Mouse (Mus musculus): ENCODE measurements around the gene Kcnq2. TPM values are rescaled to one million over a fixed set of nuclear protein-coding genes. Genes with fewer than 3 reads are reported as not detected.
A peak's percentile ranks its signal among the peaks of the same experiment; 100 is the strongest.

Gene Kcnq2
- polyA plus RNA-seq, 1 experiment from 2014 or later = 1.3 TPM

DNA sequence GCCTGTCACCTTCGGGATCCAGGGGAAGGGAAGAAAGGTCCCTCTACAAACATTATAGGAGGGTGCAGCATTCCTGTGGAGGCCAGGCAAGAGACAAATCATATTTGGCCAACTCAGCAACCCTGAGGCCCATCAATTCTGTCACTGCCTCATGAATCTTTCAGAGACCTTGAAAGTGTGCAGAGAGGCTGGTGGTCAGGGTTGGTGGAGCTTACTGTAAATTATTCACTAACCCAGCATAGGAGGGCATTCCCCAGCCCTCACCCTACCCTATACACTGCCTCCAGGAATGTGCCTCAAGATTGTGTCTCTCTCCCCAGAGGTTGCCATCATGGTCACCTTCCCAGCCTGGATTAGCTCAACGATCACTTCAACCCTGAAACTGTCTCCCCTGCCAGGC lies 9.6 kb upstream of the Kcnq2 start:
- Histone ChIP-seq H3K9me3 (no peaks in the 10 kb centered on the region), H3K36me3 (no peaks in the 10 kb centered on the region), H3K4me2 (replicated peaks) (no peak overlapping the region), H3K9ac (no peak overlapping the region), H3K27ac (no peak overlapping the region), H3K4me3 (replicated peaks) (no peak overlapping the region), H3K27me3 (replicated peaks) (peaks cover 33% of the 10 kb centered on the region), H3K4me1 (replicated peaks) (no peaks in the 10 kb centered on the region; the same call in 1 of the 2 replicates)
- WGBS = 76% methylated on average over 2 of the region's 2 CpGs
- ATAC-seq = no peak

DNA sequence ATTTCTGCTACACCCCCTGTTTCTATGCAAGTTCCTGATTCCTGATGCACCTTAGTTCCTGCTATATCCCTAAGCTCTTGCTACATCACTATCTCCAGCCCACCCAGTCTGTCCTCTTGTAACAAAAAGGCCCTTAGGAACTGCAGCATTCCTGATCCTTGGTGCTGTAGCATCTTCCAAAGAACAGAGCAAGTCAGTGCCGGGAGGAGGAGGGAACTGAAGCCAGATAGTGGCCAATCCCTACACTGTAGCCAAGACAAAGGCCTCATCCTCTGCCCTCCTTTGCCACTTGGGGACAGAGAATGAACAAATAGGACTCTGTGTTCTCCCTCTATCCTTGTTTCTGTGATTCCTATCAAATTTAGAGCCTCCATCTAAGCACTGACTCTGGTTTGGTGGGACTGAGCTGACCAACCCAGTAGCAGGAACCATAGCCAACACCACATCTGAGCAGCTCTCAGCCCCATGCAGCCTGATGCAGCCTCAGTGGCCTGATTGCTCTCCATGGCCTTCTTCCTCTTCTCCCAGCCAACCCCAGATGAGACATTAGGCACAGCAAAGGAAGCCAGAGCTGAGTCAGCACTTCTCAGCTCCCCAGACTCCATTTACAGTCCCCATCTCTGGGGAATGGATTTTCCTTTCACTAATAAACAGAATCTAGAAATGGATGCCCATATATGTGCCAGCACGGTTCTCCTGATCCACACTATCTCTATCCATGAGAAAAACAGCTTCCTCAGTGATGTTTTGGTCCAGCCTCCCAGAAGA lies 8.6 kb upstream of the Kcnq2 start:
- Histone ChIP-seq H3K9ac (no peak overlapping the region), H3K36me3 (no peaks in the 10 kb centered on the region), H3K4me2 (replicated peaks) (no peak overlapping the region), H3K4me3 (replicated peaks) (no peak overlapping the region), H3K4me1 (replicated peaks) (no peaks in the 10 kb centered on the region; the same call in 1 of the 2 replicates), H3K27ac (no peak overlapping the region), H3K9me3 (no peaks in the 10 kb centered on the region), H3K27me3 (replicated peaks) (peaks cover 23% of the 10 kb centered on the region)
- ATAC-seq = no peak
- 66% methylated on average over 2 of the region's 2 CpGs for WGBS

DNA sequence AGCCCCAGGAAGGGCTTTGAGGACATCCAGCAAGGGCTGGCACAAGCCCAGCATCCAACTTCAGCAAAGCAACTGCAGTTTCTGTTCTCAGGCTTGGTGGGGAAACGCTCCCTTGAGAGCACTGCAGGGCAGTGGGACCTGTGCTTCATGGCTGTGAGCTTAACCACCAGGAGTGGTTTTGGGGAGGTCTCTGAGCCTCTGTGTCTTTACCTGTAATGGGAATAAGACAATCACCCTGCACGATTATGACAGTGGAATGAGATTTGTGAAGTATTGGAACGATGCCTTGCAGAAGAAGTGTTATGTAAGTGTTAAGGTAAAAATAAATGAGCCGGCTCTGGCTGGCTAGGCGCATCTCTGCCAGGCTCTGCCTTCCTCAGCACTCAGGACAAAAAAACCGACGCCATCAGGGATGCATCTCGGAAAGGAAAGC lies 7.6 kb upstream of the Kcnq2 start:
- H3K27me3 ChIP-seq (replicated peaks) = peaks cover 15% of the 10 kb centered on the region
- H3K4me3 ChIP-seq (replicated peaks) = no peak overlapping the region
- H3K36me3 ChIP-seq = no peaks in the 10 kb centered on the region
- no peak overlapping the region for H3K27ac ChIP-seq
- H3K4me2 ChIP-seq (replicated peaks) = no peak overlapping the region
- no peaks in the 10 kb centered on the region for H3K9me3 ChIP-seq
- no peak for ATAC-seq
- no peak overlapping the region for H3K9ac ChIP-seq
- H3K4me1 ChIP-seq (replicated peaks) = no peaks in the 10 kb centered on the region; the same call in 1 of the 2 replicates
- WGBS = 61% methylated on average over 8 of the region's 8 CpGs

DNA sequence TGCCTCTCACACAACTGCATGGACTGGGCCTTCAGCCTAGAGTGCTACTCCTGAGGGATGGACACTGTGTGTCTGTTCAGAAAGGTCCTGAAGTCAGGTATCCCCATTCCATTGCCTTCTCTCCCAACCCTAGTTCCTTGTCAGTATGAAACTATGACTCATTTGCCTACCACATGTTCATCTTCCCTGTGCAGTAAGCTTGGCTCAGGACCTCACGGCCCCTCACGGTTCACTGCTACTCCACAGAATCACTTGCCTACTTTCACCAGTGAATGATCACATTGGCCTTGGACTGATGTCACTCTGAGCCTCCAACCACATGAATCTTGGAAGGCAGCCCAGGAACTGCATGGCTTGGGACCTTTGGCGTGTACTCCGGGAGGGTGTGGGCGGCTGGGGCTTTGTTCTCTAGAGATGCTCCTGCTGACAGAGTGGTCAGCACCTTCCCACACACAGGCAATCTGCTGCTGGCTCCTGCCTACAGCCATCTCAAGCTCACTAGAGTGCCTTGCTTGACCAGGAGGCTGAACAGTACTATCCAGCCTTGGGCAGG lies 4.6 kb upstream of the Kcnq2 start:
- 89% methylated on average over 5 of the region's 5 CpGs for WGBS
- H3K4me3 ChIP-seq (replicated peaks) = no peak overlapping the region
- ATAC-seq = no peak

DNA sequence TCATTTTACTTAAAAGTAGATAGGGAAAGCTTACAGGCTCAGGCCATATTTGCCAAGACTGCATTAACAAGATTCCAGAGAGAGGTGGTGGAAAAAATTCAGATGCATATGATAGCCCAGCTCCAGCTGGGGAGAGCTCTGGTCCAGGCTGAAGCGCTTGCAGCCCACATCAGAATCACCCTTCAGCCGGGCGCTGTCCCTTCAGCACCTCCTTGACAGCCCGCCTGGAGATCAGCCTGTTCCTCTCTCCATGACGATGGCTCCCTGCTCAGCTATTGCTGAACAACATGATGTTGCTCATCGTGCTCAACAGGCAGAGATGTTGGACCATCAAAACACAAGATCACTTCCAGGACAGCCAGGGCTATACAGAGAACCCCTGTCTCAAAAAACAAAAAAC lies 1.8 kb upstream of the Kcnq2 start:
- no peak overlapping the region for H3K27ac ChIP-seq
- peaks cover 5% of the 10 kb centered on the region; the same call in 1 of the 2 replicates for H3K4me1 ChIP-seq (replicated peaks)
- ATAC-seq = no peak
- no peak overlapping the region for H3K9ac ChIP-seq
- H3K36me3 ChIP-seq = no peaks in the 10 kb centered on the region
- no peak overlapping the region for H3K4me2 ChIP-seq (replicated peaks)
- WGBS = 2% methylated on average over 6 of the region's 6 CpGs
- no peak overlapping the region for H3K4me3 ChIP-seq (replicated peaks)
- H3K9me3 ChIP-seq = no peaks in the 10 kb centered on the region
- H3K27me3 ChIP-seq (replicated peaks) = peaks cover 49% of the 10 kb centered on the region

More for the DNA sequence above, 4.6 kb upstream of the Kcnq2 start:
- Histone ChIP-seq H3K4me1 (replicated peaks) (no peaks in the 10 kb centered on the region; the same call in 1 of the 2 replicates), H3K9me3 (no peaks in the 10 kb centered on the region), H3K36me3 (no peaks in the 10 kb centered on the region), H3K27ac (no peak overlapping the region), H3K27me3 (replicated peaks) (peaks cover 22% of the 10 kb centered on the region), H3K9ac (no peak overlapping the region), H3K4me2 (replicated peaks) (no peak overlapping the region)

DNA sequence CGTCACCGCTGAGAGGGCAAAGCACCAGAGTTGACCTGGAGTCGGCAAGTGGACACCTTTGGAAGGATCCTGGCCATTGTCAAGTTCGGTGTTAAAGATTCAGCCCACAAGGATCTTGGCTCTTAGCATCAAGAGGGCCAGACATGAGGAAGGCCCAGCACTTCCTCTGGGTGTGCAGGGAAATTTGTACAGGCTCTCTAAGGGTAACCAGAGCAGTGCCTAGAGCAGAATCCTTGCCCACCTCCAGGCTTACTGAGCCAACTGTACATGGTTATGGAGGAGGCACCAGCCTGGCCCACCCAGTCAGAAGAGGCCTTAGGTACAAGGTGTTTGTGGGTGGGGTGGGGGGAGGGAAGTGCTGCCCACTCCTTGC lies 332 bp upstream of the Kcnq2 start:
- H3K4me3 ChIP-seq (replicated peaks) = 0 out of 2 replicates have a peak overlapping the region, but pooled peaks have one; percentile 43
- H3K27ac ChIP-seq = no peak overlapping the region
- peak overlapping the region; percentile 88 for H3K4me2 ChIP-seq (replicated peaks)
- H3K27me3 ChIP-seq (replicated peaks) = peaks cover 53% of the 10 kb centered on the region
- H3K9ac ChIP-seq = no peak overlapping the region
- no peak for ATAC-seq
- H3K9me3 ChIP-seq = no peaks in the 10 kb centered on the region
- 11% methylated on average over 4 of the region's 4 CpGs for WGBS
- H3K4me1 ChIP-seq (replicated peaks) = peaks cover 5% of the 10 kb centered on the region; the same call in 1 of the 2 replicates
- H3K36me3 ChIP-seq = no peaks in the 10 kb centered on the region

GRCm38 (mm10) chr2:181133837-181134590 lies 1.1 kb downstream of the Kcnq2 start:
- Histone ChIP-seq H3K4me2 (replicated peaks) (peak overlapping the region; percentile 88), H3K27me3 (replicated peaks) (peaks cover 53% of the 10 kb centered on the region), H3K27ac (no peak overlapping the region), H3K4me1 (replicated peaks) (peaks cover 5% of the 10 kb centered on the region; the same call in 1 of the 2 replicates), H3K9ac (no peak overlapping the region), H3K36me3 (no peaks in the 10 kb centered on the region), H3K4me3 (replicated peaks) (peak overlapping the region; percentile 43), H3K9me3 (no peaks in the 10 kb centered on the region)
- 8% methylated on average over 22 of the region's 22 CpGs for WGBS
- ATAC-seq = no peak

DNA sequence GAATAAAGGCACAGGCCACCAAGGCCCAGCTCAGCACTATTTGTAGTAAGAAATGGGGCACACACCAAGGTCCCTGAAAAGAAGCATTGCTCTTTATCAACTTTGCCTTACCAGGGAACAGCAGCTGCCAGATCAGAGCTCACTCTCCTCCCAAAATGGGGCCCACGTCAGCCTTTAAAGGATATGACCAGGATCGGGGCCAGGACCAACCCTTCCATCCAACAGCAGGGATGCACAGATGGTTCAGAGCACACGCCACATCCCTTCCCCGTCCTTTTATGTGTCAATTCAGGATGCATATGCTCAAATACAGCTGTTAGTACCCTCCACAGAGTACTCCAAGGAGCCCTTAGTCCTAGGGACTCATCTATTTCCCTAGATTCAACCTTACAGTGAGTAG lies 4.9 kb downstream of the Kcnq2 start:
- no peak for ATAC-seq
- Histone ChIP-seq H3K27me3 (replicated peaks) (peaks cover 37% of the 10 kb centered on the region), H3K4me1 (replicated peaks) (peaks cover 5% of the 10 kb centered on the region; the same call in 1 of the 2 replicates), H3K9ac (no peak overlapping the region), H3K36me3 (no peaks in the 10 kb centered on the region), H3K9me3 (no peaks in the 10 kb centered on the region), H3K27ac (no peak overlapping the region), H3K4me3 (replicated peaks) (no peak overlapping the region), H3K4me2 (replicated peaks) (no peak overlapping the region)
- 61% methylated on average over 4 of the region's 4 CpGs for WGBS

DNA sequence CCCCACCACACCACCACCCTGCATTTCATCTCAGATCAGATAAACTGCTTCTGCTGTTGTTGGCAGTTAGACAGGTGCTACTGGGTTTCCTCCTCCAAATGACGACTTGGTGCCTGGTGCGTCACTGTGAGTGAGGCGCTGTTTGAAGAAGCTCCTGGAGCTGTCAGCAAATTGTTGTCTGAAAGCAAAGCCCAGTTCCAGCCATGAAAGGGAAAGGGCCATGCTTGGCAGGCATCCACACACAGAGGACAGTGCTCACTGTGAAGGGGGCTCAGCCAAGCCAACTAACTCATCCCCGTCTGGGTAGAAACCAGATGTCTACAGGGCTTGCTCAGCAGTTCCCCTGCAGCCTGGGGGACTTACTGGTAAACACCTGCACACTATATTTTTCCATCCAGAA lies 6.1 kb downstream of the Kcnq2 start:
- no peak overlapping the region for H3K4me2 ChIP-seq (replicated peaks)
- no peak overlapping the region for H3K27ac ChIP-seq
- H3K9me3 ChIP-seq = no peaks in the 10 kb centered on the region
- no peak overlapping the region for H3K9ac ChIP-seq
- no peaks in the 10 kb centered on the region for H3K4me1 ChIP-seq (replicated peaks)
- no peaks in the 10 kb centered on the region for H3K36me3 ChIP-seq
- 78% methylated on average over 4 of the region's 4 CpGs for WGBS
- peaks cover 24% of the 10 kb centered on the region for H3K27me3 ChIP-seq (replicated peaks)
- no peak for ATAC-seq
- no peak overlapping the region for H3K4me3 ChIP-seq (replicated peaks)

GRCm38 (mm10) chr2:181127786-181128185 lies 7.3 kb downstream of the Kcnq2 start:
- Histone ChIP-seq H3K27ac (no peak overlapping the region), H3K9me3 (no peaks in the 10 kb centered on the region), H3K9ac (no peak overlapping the region), H3K4me1 (replicated peaks) (no peaks in the 10 kb centered on the region), H3K4me2 (replicated peaks) (no peak overlapping the region), H3K4me3 (replicated peaks) (no peak overlapping the region), H3K27me3 (replicated peaks) (peaks cover 13% of the 10 kb centered on the region), H3K36me3 (no peaks in the 10 kb centered on the region)
- no peak for ATAC-seq
- WGBS = 49% methylated on average over 3 of the region's 3 CpGs

DNA sequence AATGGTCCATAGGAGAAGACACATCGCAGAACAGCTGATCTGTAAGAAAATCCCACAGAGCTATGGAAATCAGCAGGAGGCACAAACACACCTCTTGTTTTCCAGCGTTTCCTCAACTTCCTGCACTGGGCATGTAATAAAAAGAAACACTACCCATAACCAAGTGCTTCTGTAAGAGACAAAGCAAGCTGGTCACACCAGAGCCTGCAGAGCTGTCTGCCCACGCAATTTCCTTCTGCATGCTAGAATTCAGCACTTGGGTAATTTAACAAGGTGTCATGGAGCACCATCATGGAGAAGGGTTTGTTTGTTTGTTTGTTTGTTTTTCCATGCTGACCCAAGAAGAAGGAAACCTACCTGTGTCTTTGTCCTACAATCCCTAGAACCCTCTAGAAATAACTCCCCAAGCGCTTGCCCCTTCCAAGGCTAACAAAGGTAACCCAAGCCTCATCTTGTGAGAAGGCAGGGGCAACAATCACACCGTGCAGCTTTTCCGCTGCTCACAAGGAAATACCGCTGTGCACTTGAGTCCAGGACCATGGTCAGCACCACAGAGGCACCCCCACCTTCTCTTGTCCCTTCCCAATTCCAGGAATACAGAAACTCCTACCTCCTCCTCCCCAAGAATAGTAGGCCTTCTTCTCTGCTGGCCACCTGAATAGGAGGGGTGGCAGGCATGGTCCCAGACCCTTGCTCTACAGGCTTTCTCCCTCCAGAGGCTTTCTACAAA lies 9.2 kb downstream of the Kcnq2 start:
- ATAC-seq = no peak
- H3K4me2 ChIP-seq (replicated peaks) = no peak overlapping the region
- H3K27me3 ChIP-seq (replicated peaks) = no peaks in the 10 kb centered on the region; the same call in none of the 2 replicates
- H3K4me3 ChIP-seq (replicated peaks) = no peak overlapping the region
- H3K9ac ChIP-seq = no peak overlapping the region
- WGBS = 43% methylated on average over 7 of the region's 7 CpGs
- H3K4me1 ChIP-seq (replicated peaks) = no peaks in the 10 kb centered on the region
- no peaks in the 10 kb centered on the region for H3K9me3 ChIP-seq
- H3K36me3 ChIP-seq = no peaks in the 10 kb centered on the region
- H3K27ac ChIP-seq = no peak overlapping the region

DNA sequence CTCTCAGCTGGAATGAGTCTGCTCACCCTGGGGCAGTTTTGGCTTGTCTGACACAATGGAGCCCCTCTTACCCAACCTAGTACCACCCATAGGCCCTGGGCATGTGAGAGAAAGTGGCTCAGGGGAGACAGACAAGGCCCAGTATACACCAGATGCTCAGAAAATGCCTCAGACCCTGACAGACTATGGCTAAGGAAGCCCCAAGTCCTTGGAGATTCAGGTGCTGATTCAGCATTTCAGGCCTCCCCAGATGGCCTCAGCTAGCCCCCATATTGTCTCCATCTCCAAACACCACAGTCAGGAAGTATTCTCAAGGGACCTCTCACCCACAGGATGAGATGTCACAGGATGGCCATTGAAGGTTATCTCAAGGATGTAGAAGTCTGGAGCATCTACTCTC lies 12.5 kb downstream of the Kcnq2 start:
- H3K9me3 ChIP-seq = no peaks in the 10 kb centered on the region
- H3K27me3 ChIP-seq (replicated peaks) = peaks cover 10% of the 10 kb centered on the region
- H3K27ac ChIP-seq = no peak overlapping the region
- no peak overlapping the region for H3K9ac ChIP-seq
- no peaks in the 10 kb centered on the region for H3K36me3 ChIP-seq
- no peak overlapping the region for H3K4me2 ChIP-seq (replicated peaks)
- H3K4me3 ChIP-seq (replicated peaks) = no peak overlapping the region
- no peak for ATAC-seq
- no peaks in the 10 kb centered on the region for H3K4me1 ChIP-seq (replicated peaks)

Data from intestine, embryonic 15.5 days (tissue).